Mouse (Mus musculus): ENCODE results near the gene Unc79. TPM values are rescaled to one million over a fixed set of nuclear protein-coding genes. Genes with fewer than 3 reads are reported as not detected.

Unc79 gene
- total and polyA plus RNA-seq, 3 experiments, result 0.04 to 0.86 (median 0.05) TPM

DNA sequence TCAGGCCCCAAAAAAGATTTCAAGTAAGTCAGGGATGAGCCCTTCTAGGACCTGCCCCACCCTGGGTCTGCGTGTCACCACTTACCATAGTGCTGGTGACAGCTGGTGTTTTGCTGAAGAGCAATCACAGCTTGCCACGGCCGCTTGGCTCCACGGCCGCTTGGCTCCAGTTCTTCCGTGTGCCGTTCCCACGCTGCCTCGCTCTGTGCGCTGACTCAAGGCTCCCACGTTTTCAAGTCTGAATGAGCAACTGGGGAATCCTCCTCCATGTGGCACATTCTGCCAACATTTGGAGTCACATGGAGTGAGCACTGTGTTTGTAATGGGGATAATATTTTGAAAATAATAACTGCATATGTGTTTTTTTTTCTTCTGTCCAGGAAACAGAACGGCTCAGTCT, 241.1 kb downstream of the Unc79 start:
- Histone ChIP-seq H3K4me2 (ENCODE audit: insufficient read depth, low read depth, poor library complexity, severe bottlenecking) (no peak overlapping the region), H3K27me3 (replicated peaks) (peaks cover 16% of the 10 kb centered on the region), H3K9ac (ENCODE audit: insufficient read depth, low read depth) (no peak overlapping the region), H3K36me3 (replicated peaks in 1 of 2; ENCODE audit: control insufficient read depth in 1 of 2, insufficient read depth in 1 of 2, low read length in 1 of 2) (no peaks in the 10 kb centered on the region), H3K9me3 (replicated peaks; ENCODE audit: low read length) (no peaks in the 10 kb centered on the region), H3K27ac (ENCODE audit: insufficient read depth, low read depth) (no peak overlapping the region), H3K79me2 (replicated peaks; ENCODE audit: control insufficient read depth, extremely low read depth, insufficient read depth, poor library complexity, severe bottlenecking) (no peaks in the 10 kb centered on the region), H3K4me1 (ENCODE audit: control insufficient read depth in 1 of 2, insufficient read depth in 2 of 2) (no peaks in the 10 kb centered on the region), H3K4me3 (replicated peaks in 1 of 3; ENCODE audit: low read depth in 2 of 3, low read length in 2 of 3, poor library complexity in 1 of 3) (no peak overlapping the region)
- no peak for DNase-seq (ENCODE audit: extremely low read depth)
- TF ChIP-seq CHD2 (IDR thresholded peaks at IDR 0.05; ENCODE audit: low read length), result no peak
- no peak for TF ChIP-seq MAFK (IDR thresholded peaks at IDR 0.05; ENCODE audit: insufficient replicate concordance, low read length)
- no peak for TF ChIP-seq ZKSCAN1 (IDR thresholded peaks at IDR 0.05; ENCODE audit: borderline replicate concordance, low read depth, low read length)
- no peak for TF ChIP-seq NRF1 (IDR thresholded peaks at IDR 0.05; ENCODE audit: low read depth, low read length)
- no peak for TF ChIP-seq PAX5 (IDR thresholded peaks at IDR 0.05; ENCODE audit: low read length)
- no peak for TF ChIP-seq TCF12 (IDR thresholded peaks at IDR 0.05; ENCODE audit: low read depth, low read length)
- TF ChIP-seq IRF4 (IDR thresholded peaks at IDR 0.05; ENCODE audit: low read depth, low read length), result no peak
- TF ChIP-seq KAT2A (IDR thresholded peaks at IDR 0.05; ENCODE audit: insufficient replicate concordance, low read length), result no peak
- no peak for TF ChIP-seq UBTF (IDR thresholded peaks at IDR 0.05; ENCODE audit: low read depth, low read length)
- TF ChIP-seq ZMIZ1 (IDR thresholded peaks at IDR 0.05; ENCODE audit: low read depth, low read length), result no peak
- in situ Hi-C loops (cut with MboI; ENCODE audit: low pct_ligation_motif_present, low pct_unique_long_range_greater_than_20kb, low sequenced_read_pairs), result no loop called here
- dilution Hi-C loops (cut with MboI; ENCODE audit: extremely low pct_ligation_motif_present, extremely low pct_unique_long_range_greater_than_20kb, low sequenced_read_pairs), result no loop called here

DNA sequence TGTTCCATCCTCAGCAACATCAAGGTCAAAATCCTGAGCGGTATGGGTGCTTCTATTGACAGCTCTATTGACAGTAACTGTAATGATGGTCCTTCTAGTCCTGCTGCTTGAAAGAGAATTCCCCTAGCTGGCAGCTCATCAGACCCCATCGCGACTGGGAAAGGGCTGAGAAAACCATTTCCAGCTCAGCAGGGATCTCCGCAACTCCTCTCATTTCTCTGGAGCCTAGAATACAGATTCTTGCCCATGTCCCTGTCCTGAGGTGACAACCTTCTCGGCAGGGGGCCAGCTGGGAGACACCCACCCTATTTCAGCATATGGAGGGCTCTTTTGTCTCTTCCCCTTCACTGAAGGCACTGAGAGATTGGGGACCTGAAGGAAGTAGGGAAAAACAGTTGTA, 244.3 kb downstream of the Unc79 start:
- in situ Hi-C loops (cut with MboI; ENCODE audit: low pct_ligation_motif_present, low pct_unique_long_range_greater_than_20kb, low sequenced_read_pairs), result no loop called here
- no peak overlapping the region for H3K9ac ChIP-seq (ENCODE audit: insufficient read depth, low read depth)
- no peak for DNase-seq (ENCODE audit: extremely low read depth)
- H3K9me3 ChIP-seq (replicated peaks; ENCODE audit: low read length), result no peaks in the 10 kb centered on the region
- TF ChIP-seq MAFK (IDR thresholded peaks at IDR 0.05; ENCODE audit: insufficient replicate concordance, low read length), result no peak
- no peak for TF ChIP-seq MXI1 (IDR thresholded peaks at IDR 0.05; ENCODE audit: low read depth, low read length)
- no peak for TF ChIP-seq GABPA (IDR thresholded peaks at IDR 0.05; ENCODE audit: insufficient replicate concordance, low read depth, low read length)
- no peak for TF ChIP-seq MAZ (IDR thresholded peaks at IDR 0.05; ENCODE audit: low read depth, low read length)
- no peak for TF ChIP-seq POLR2AphosphoS2 (IDR thresholded peaks at IDR 0.05; ENCODE audit: low read depth, low read length)
- no peak for TF ChIP-seq ELF1 (IDR thresholded peaks at IDR 0.05; ENCODE audit: low read depth, low read length)
- TF ChIP-seq POLR2A (IDR thresholded peaks at IDR 0.05; ENCODE audit: low read depth, low read length), result no peak
- TF ChIP-seq SIN3A (IDR thresholded peaks at IDR 0.05; ENCODE audit: low read length), result no peak
- no peak for TF ChIP-seq HCFC1 (IDR thresholded peaks at IDR 0.05; ENCODE audit: low read depth, low read length)
- H3K4me1 ChIP-seq (ENCODE audit: control insufficient read depth in 1 of 2, insufficient read depth in 2 of 2), result no peaks in the 10 kb centered on the region
- dilution Hi-C loops (cut with MboI; ENCODE audit: extremely low pct_ligation_motif_present, extremely low pct_unique_long_range_greater_than_20kb, low sequenced_read_pairs), result no loop called here
- no peaks in the 10 kb centered on the region for H3K36me3 ChIP-seq (replicated peaks in 1 of 2; ENCODE audit: control insufficient read depth in 1 of 2, insufficient read depth in 1 of 2, low read length in 1 of 2)
- H3K4me2 ChIP-seq (ENCODE audit: insufficient read depth, low read depth, poor library complexity, severe bottlenecking), result no peak overlapping the region
- H3K27me3 ChIP-seq (replicated peaks), result peaks cover 9% of the 10 kb centered on the region
- H3K79me2 ChIP-seq (replicated peaks; ENCODE audit: control insufficient read depth, extremely low read depth, insufficient read depth, poor library complexity, severe bottlenecking), result no peaks in the 10 kb centered on the region
- no peak overlapping the region for H3K4me3 ChIP-seq (replicated peaks in 1 of 3; ENCODE audit: low read depth in 2 of 3, low read length in 2 of 3, poor library complexity in 1 of 3)
- no peak overlapping the region for H3K27ac ChIP-seq (ENCODE audit: insufficient read depth, low read depth)
